Mouse (Mus musculus): ENCODE measurements around the gene Pigk. TPM values are rescaled to one million over a fixed set of nuclear protein-coding genes. Genes with fewer than 3 reads are reported as not detected.

Pigk gene
- polyA plus RNA-seq, 1 experiment from 2014 or later: 36.3 TPM

DNA sequence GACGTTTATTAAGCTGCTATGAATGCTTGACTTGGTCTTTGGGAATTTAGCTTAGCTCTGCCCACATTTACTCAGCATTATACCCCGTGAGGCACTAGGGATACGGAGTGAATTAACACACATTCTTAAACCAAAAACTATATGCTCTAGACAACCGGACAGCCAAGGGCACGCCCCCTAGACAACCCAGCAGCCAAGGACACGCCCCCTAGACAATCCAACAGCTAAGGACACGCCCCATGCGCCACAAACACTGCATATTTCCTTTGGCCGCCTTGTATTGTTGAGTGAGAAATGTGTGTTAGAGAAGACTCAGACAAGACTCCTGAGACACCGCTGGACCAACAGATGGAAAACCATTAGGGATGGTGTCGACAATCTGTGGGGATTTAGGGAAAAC is 229.1 kb downstream of the Pigk start:
- Histone ChIP-seq H3K27ac (ENCODE audit: low read depth, low read length) (no peak overlapping the region), H3K27me3 (ENCODE audit: control insufficient read depth, insufficient read depth, low read length) (no peaks in the 10 kb centered on the region), H3K36me3 (ENCODE audit: control insufficient read depth, insufficient read depth, low read length) (no peaks in the 10 kb centered on the region), H3K9me3 (ENCODE audit: control insufficient read depth, low read length) (no peaks in the 10 kb centered on the region), H3K9ac (ENCODE audit: low read length) (no peak overlapping the region; the same call in 1 of the 2 replicates), H3K4me1 (replicated peaks; ENCODE audit: control insufficient read depth, insufficient read depth, low read length) (no peaks in the 10 kb centered on the region), H3K4me2 (ENCODE audit: low read depth, low read length, severe bottlenecking) (no peak overlapping the region), H3K4me3 (ENCODE audit: low read depth, low read length) (no peak overlapping the region)
- ATAC-seq (replicated peaks; ENCODE audit: low FRiP score) (0 out of 2 replicates have a peak, but pooled peaks have one; percentile 63), DNase-seq (ENCODE audit: low spot score) (no peak)
- 68% methylated on average over 11 of the region's 11 CpGs for WGBS

DNA sequence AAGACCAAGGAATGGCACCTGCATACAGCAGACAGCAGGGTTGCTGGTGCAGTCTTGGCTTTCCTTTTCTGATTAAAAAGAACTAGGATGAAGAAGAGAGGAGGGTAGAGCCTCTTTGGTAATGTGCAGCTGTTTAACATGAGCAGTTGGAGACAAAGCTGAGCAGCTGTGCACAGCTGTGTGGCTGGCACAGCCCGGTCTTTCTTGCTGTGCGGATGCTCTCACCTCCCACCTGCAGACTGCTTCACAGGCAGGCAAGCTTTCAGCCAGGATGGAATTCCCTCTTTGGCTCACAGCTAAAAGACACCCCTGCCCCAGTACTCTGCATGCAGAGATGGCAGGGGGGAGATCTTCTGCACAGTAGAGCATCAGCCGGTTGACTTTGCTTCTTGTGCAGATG is 230.9 kb downstream of the Pigk start:
- ATAC-seq (replicated peaks; ENCODE audit: low FRiP score) (no peak), DNase-seq (ENCODE audit: low spot score) (no peak)
- Histone ChIP-seq H3K4me1 (replicated peaks; ENCODE audit: control insufficient read depth, insufficient read depth, low read length) (no peaks in the 10 kb centered on the region), H3K9me3 (ENCODE audit: control insufficient read depth, low read length) (no peaks in the 10 kb centered on the region), H3K27me3 (ENCODE audit: control insufficient read depth, insufficient read depth, low read length) (no peaks in the 10 kb centered on the region), H3K4me3 (ENCODE audit: low read depth, low read length) (no peak overlapping the region), H3K4me2 (ENCODE audit: low read depth, low read length, severe bottlenecking) (no peak overlapping the region), H3K9ac (ENCODE audit: low read length) (no peak overlapping the region), H3K36me3 (ENCODE audit: control insufficient read depth, insufficient read depth, low read length) (no peaks in the 10 kb centered on the region), H3K27ac (ENCODE audit: low read depth, low read length) (no peak overlapping the region)
- 79% methylated on average over 3 of the region's 3 CpGs for WGBS

DNA sequence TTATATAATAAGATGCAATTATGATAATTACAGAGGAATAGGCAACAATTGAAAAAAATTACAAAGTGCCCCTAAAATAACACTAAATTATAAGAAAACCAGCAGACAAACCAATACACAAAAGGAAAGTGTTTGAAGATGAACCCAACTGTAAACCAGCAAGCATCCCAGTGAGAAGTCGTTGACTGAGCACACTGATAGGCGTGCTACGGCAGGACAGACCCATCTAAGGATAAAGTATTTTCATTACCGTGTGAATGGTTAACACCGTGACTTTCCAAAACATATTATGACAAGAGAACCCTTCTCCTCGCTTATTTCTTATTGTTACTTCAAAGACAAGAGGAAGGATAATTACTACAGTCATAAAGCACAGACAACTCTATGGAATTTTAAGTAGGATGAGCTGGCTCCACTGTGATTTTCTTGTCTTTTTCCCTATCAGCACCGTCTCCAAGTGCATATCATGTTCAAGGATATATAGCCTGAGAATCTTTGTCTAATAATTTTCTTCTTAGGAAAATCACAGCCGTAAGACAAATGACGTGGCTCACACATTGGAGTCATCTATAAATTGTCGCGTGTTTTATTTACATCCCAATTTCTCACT is 233.2 kb downstream of the Pigk start:
- H3K4me1 ChIP-seq (replicated peaks; ENCODE audit: control insufficient read depth, insufficient read depth, low read length): no peaks in the 10 kb centered on the region
- no peaks in the 10 kb centered on the region for H3K27me3 ChIP-seq (ENCODE audit: control insufficient read depth, insufficient read depth, low read length)
- no peak overlapping the region for H3K4me2 ChIP-seq (ENCODE audit: low read depth, low read length, severe bottlenecking)
- ATAC-seq (replicated peaks; ENCODE audit: low FRiP score): no peak
- no peaks in the 10 kb centered on the region; the same call in 1 of the 2 replicates for H3K9me3 ChIP-seq (ENCODE audit: control insufficient read depth, low read length)
- no peak for DNase-seq (ENCODE audit: low spot score)
- H3K9ac ChIP-seq (ENCODE audit: low read length): no peak overlapping the region
- WGBS: 85% methylated on average over 11 of the region's 11 CpGs
- no peaks in the 10 kb centered on the region for H3K36me3 ChIP-seq (ENCODE audit: control insufficient read depth, insufficient read depth, low read length)
- H3K27ac ChIP-seq (ENCODE audit: low read depth, low read length): no peak overlapping the region
- no peak overlapping the region for H3K4me3 ChIP-seq (ENCODE audit: low read depth, low read length)

DNA sequence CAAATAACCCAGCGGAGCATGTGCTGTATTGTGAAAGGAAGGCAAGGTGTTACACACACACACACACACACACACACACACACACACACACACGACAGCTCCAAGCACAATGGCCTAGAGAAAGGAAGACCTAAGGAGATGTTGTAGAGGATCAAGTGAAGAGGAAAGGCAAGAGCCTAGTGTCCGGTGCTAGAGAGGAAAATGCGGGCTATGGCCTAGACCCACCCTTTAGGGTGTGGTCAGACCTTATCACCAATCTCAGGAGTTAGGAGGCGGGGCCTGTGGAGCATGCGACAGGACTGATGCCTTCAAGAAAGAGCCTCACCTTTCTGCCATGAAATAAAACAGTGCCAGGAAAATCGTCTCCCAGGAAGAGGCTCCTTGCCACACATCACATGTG is 234.7 kb downstream of the Pigk start:
- H3K9me3 ChIP-seq (ENCODE audit: control insufficient read depth, low read length): no peaks in the 10 kb centered on the region; the same call in 1 of the 2 replicates
- no peak for DNase-seq (ENCODE audit: low spot score)
- no peaks in the 10 kb centered on the region for H3K4me1 ChIP-seq (replicated peaks; ENCODE audit: control insufficient read depth, insufficient read depth, low read length)
- WGBS: 88% methylated on average over 7 of the region's 7 CpGs
- no peak overlapping the region for H3K9ac ChIP-seq (ENCODE audit: low read length)
- no peak overlapping the region for H3K4me3 ChIP-seq (ENCODE audit: low read depth, low read length)
- no peaks in the 10 kb centered on the region for H3K36me3 ChIP-seq (ENCODE audit: control insufficient read depth, insufficient read depth, low read length)
- no peak overlapping the region for H3K4me2 ChIP-seq (ENCODE audit: low read depth, low read length, severe bottlenecking)
- no peak for ATAC-seq (replicated peaks; ENCODE audit: low FRiP score)
- H3K27me3 ChIP-seq (ENCODE audit: control insufficient read depth, insufficient read depth, low read length): no peaks in the 10 kb centered on the region
- H3K27ac ChIP-seq (ENCODE audit: low read depth, low read length): no peak overlapping the region

DNA sequence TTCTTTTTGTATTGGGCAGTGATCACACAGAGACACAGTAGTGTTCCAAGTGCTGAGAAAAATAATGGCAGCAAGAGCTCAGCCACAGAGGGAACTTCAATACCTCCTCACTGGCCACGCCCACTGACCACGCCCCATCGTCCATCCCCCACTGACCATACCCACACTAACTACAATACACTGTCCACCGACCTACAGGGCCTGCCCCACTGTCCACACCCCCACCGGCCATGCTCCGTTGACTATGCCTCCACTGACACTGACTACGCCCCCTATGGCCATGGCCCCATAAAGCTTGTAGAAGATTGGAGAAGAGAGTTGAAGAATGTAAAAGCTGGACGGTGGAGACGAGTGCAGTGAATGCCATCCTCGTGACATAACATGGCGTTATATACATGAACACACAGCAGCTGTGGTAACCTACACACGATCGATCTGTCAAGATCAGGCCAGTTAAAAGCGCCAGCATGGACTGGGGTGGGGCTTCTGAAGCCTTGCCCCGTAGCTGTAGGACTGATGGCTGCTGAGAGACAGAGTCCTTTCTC is 235.4 kb downstream of the Pigk start:
- Histone ChIP-seq H3K4me1 (replicated peaks; ENCODE audit: control insufficient read depth, insufficient read depth, low read length) (no peaks in the 10 kb centered on the region), H3K9ac (ENCODE audit: low read length) (no peak overlapping the region), H3K4me3 (ENCODE audit: low read depth, low read length) (no peak overlapping the region), H3K4me2 (ENCODE audit: low read depth, low read length, severe bottlenecking) (no peak overlapping the region), H3K27me3 (ENCODE audit: control insufficient read depth, insufficient read depth, low read length) (no peaks in the 10 kb centered on the region), H3K36me3 (ENCODE audit: control insufficient read depth, insufficient read depth, low read length) (no peaks in the 10 kb centered on the region), H3K27ac (ENCODE audit: low read depth, low read length) (no peak overlapping the region), H3K9me3 (ENCODE audit: control insufficient read depth, low read length) (no peaks in the 10 kb centered on the region; the same call in 1 of the 2 replicates)
- no peak for ATAC-seq (replicated peaks; ENCODE audit: low FRiP score)
- 87% methylated on average over 15 of the region's 15 CpGs for WGBS
- no peak for DNase-seq (ENCODE audit: low spot score)

DNA sequence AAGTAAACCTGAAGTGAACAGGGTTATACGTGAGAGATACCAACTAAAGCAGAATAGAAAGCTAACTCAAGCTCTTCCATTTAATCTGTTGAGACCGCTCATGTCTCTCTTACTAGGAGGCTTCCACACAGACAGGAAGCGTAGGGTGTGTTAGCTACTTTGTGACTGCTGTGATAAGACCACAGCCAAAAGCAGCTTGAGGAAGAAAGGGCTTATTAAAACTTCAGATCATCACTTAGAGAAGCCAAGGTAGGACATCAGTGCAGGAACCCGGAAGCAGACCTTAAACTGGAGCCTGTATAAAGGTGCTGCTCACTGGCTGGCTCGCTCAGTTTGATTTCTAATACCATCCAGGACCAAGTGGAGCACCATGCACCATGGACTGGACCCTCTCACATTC is 236.4 kb downstream of the Pigk start:
- H3K9ac ChIP-seq (ENCODE audit: low read length): no peak overlapping the region
- H3K9me3 ChIP-seq (ENCODE audit: control insufficient read depth, low read length): no peaks in the 10 kb centered on the region; the same call in 1 of the 2 replicates
- no peaks in the 10 kb centered on the region for H3K36me3 ChIP-seq (ENCODE audit: control insufficient read depth, insufficient read depth, low read length)
- no peak overlapping the region for H3K27ac ChIP-seq (ENCODE audit: low read depth, low read length)
- no peak overlapping the region for H3K4me3 ChIP-seq (ENCODE audit: low read depth, low read length)
- no peaks in the 10 kb centered on the region for H3K4me1 ChIP-seq (replicated peaks; ENCODE audit: control insufficient read depth, insufficient read depth, low read length)
- DNase-seq (ENCODE audit: low spot score): no peak
- 94% methylated on average over 5 of the region's 5 CpGs for WGBS
- H3K27me3 ChIP-seq (ENCODE audit: control insufficient read depth, insufficient read depth, low read length): no peaks in the 10 kb centered on the region
- ATAC-seq (replicated peaks; ENCODE audit: low FRiP score): no peak
- no peak overlapping the region for H3K4me2 ChIP-seq (ENCODE audit: low read depth, low read length, severe bottlenecking)

DNA sequence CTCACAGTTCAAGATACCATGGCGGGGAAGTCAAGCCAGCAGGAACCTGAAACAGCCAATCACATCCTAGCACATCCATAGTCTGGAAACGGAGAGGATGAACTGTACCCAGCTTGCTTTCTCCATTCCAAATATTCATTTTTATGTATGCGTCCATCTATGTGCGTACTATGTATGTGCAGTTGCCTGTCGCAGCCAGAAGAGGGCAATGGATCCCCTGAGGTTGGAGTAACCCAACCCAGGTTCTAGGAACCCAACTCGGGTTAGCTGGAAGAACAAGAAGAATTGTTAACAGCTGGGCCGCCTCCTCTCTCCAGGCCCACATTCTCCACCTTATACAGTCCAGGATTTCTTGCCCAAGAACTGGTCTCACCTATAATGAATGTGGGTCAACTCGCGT is 237.0 kb downstream of the Pigk start:
- ATAC-seq (replicated peaks; ENCODE audit: low FRiP score) (no peak), DNase-seq (ENCODE audit: low spot score) (no peak)
- 94% methylated on average over 9 of the region's 9 CpGs for WGBS
- H3K9ac ChIP-seq (ENCODE audit: low read length): no peak overlapping the region
- no peaks in the 10 kb centered on the region for H3K27me3 ChIP-seq (ENCODE audit: control insufficient read depth, insufficient read depth, low read length)
- no peaks in the 10 kb centered on the region for H3K36me3 ChIP-seq (ENCODE audit: control insufficient read depth, insufficient read depth, low read length)
- H3K27ac ChIP-seq (ENCODE audit: low read depth, low read length): no peak overlapping the region
- no peak overlapping the region for H3K4me3 ChIP-seq (ENCODE audit: low read depth, low read length)
- H3K9me3 ChIP-seq (ENCODE audit: control insufficient read depth, low read length): no peaks in the 10 kb centered on the region; the same call in 1 of the 2 replicates
- no peaks in the 10 kb centered on the region for H3K4me1 ChIP-seq (replicated peaks; ENCODE audit: control insufficient read depth, insufficient read depth, low read length)
- H3K4me2 ChIP-seq (ENCODE audit: low read depth, low read length, severe bottlenecking): no peak overlapping the region

DNA sequence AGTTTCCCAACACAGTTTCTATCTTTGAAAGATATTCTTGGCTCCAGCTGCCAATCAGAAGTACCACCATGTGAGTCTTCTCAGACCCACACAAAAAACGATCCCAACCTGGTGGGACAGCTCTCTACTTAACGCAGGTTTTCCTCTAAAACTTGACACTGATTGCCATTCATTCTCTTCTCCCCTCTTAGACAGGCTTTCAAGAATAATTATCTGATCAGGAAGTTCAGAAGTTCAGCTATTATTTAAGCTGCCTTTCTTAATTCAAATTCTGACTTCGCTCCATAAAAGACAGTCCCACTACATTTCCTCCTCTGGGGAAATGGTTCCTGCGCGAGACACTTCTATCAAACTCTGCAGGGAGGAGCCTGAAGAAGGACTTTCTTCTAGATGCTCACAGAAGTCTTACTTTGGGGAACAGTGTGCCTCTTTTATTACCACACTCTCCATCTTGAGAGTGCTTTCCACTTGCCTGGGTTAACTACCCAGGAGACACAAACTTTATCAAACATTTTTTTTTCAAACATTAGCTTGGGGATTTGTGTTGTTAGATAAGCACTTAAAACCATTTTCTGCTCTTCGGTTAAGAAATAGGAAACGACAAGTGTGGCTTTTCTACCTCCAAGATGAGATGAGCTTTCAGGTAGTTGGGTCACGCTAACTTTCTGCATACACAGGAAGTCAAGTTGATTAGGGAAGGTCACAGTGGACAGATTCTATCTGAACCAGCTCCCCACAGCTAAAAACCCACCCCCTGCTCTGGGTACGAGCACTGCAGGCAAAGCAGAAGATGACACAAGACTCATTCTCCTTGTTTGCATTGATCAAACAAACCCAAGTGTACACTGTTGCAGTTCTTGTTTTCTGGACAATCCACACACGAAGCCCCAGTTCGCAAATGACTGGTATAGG is 238.0 kb downstream of the Pigk start:
- no peak for ATAC-seq (replicated peaks; ENCODE audit: low FRiP score)
- H3K4me3 ChIP-seq (ENCODE audit: low read depth, low read length): no peak overlapping the region
- no peak overlapping the region for H3K4me2 ChIP-seq (ENCODE audit: low read depth, low read length, severe bottlenecking)
- WGBS: 83% methylated on average over 11 of the region's 11 CpGs
- no peak for DNase-seq (ENCODE audit: low spot score)
- no peaks in the 10 kb centered on the region for H3K27me3 ChIP-seq (ENCODE audit: control insufficient read depth, insufficient read depth, low read length)
- H3K27ac ChIP-seq (ENCODE audit: low read depth, low read length): no peak overlapping the region
- no peak overlapping the region for H3K9ac ChIP-seq (ENCODE audit: low read length)
- no peaks in the 10 kb centered on the region for H3K4me1 ChIP-seq (replicated peaks; ENCODE audit: control insufficient read depth, insufficient read depth, low read length)
- no peaks in the 10 kb centered on the region; the same call in 1 of the 2 replicates for H3K9me3 ChIP-seq (ENCODE audit: control insufficient read depth, low read length)
- no peaks in the 10 kb centered on the region for H3K36me3 ChIP-seq (ENCODE audit: control insufficient read depth, insufficient read depth, low read length)
